Mouse (Mus musculus) cerebellum, adult 11 months (tissue): ENCODE data around the gene Cd7.

Experiments
- DNase-seq: peaks from one replicate; pipeline ENCODE4 v3.0.0; 2022

The Cd7 gene

GRCm38 (mm10) chr11:120990126-120990781 lies 49.0 kb downstream of the Cd7 start:
- DNase-seq: peak; percentile 31

- no peak for DNase-seq
Observed at GRCm38 (mm10) chr11:120989523-120989922, 49.7 kb downstream of the Cd7 start.

GRCm38 (mm10) chr11:120988410-120988809 lies 50.8 kb downstream of the Cd7 start:
- no peak for DNase-seq

GRCm38 (mm10) chr11:120987608-120988007 lies 51.6 kb downstream of the Cd7 start:
- no peak for DNase-seq
